Mouse (Mus musculus) forebrain, embryonic 12.5 days (tissue): ENCODE results near the gene 1700001C19Rik. TPM values are rescaled to one million over a fixed set of nuclear protein-coding genes. Genes with fewer than 3 reads are reported as not detected.
"Not testable (repeated sequence)": the region's sequence is repeated elsewhere in the genome, so short reads cannot be mapped to it uniquely, and the experiment has no call there.

Source experiments
- ATAC-seq: fragments of 200-750 bp; cut with Nextera tagmentation; 2 replicates; pipeline ENCODE4 v1.8.0; 2017; ENCODE audit warnings: moderate TSS enrichment; ENCODE audit not compliant: low FRiP score
- H3K27ac ChIP-seq: fragments of 300-500 bp; sonication (generic); 2 replicates; pipeline ENCODE4 v1.5.1; 2016; ENCODE audit warnings: mild to moderate bottlenecking
- H3K27me3 ChIP-seq: fragments of 300-500 bp; sonication (generic); 2 replicates; pipeline ENCODE4 v1.6.1; 2016; ENCODE audit warnings: mild to moderate bottlenecking
- H3K36me3 ChIP-seq: fragments of 300-500 bp; sonication (generic); replicated peaks from 2 replicates; pipeline ENCODE4 v1.6.1; 2016; ENCODE audit warnings: mild to moderate bottlenecking
- H3K4me1 ChIP-seq: fragments of 300-500 bp; sonication (generic); 2 replicates; pipeline ENCODE4 v1.6.1; 2016
- H3K4me2 ChIP-seq: fragments of 300-500 bp; sonication (generic); 2 replicates; pipeline ENCODE4 v1.6.1; 2016; ENCODE audit warnings: mild to moderate bottlenecking, moderate library complexity
- H3K4me3 ChIP-seq: fragments of 300-500 bp; sonication (generic); replicated peaks from 2 replicates; pipeline ENCODE4 v1.5.1; 2016; ENCODE audit warnings: mild to moderate bottlenecking
- H3K9ac ChIP-seq: fragments of 300-500 bp; sonication (generic); 2 replicates; pipeline ENCODE4 v1.6.1; 2016; ENCODE audit warnings: mild to moderate bottlenecking
- H3K9me3 ChIP-seq: fragments of 300-500 bp; sonication (generic); 2 replicates; pipeline ENCODE4 v1.6.1; 2016
- WGBS: fragments of 180-500 bp; shearing (Covaris S2); methylation state at CpG from one replicate; pipeline ENCODE4 v1.1.7; 2016; 5-methylcytosine and 5-hydroxymethylcytosine counted together
- polyA plus RNA-seq: library from polyadenylated mRNA; unstranded; fragments of >200 nt; fragmentation: Nextera tagmentation; extraction: Ambion mirVana; gene quantifications from 2 replicates; pipeline ENCODE4 v1.2.1, GENCODE M21; 2016

1700001C19Rik gene
- polyA plus RNA-seq, 1 experiment from 2014 or later: 0.31 TPM

- Histone ChIP-seq H3K9me3 (no peaks in the 10 kb centered on the region), H3K9ac (no peak overlapping the region), H3K4me1 (peaks cover 17% of the 10 kb centered on the region), H3K4me2 (no peak overlapping the region), H3K27me3 (peaks cover 21% of the 10 kb centered on the region), H3K27ac (no peak overlapping the region), H3K36me3 (no peaks in the 10 kb centered on the region), H3K4me3 (no peak overlapping the region)
- 74% methylated on average over 6 of the region's 6 CpGs for WGBS
- ATAC-seq: no peak
Observed at GRCm38 (mm10) chr17:47444113-47444512, 6.9 kb upstream of the 1700001C19Rik start.

GRCm38 (mm10) chr17:47442271-47442670 lies 5.1 kb upstream of the 1700001C19Rik start:
- Histone ChIP-seq H3K4me1 (peaks cover 17% of the 10 kb centered on the region), H3K4me3 (no peak overlapping the region), H3K36me3 (no peaks in the 10 kb centered on the region), H3K27ac (no peak overlapping the region), H3K9ac (no peak overlapping the region), H3K4me2 (no peak overlapping the region), H3K9me3 (no peaks in the 10 kb centered on the region), H3K27me3 (peaks cover 39% of the 10 kb centered on the region)
- WGBS: 83% methylated on average over 3 of the region's 3 CpGs
- ATAC-seq: no peak

GRCm38 (mm10) chr17:47441296-47442051 lies 4.3 kb upstream of the 1700001C19Rik start:
- 59% methylated on average over 19 of the region's 19 CpGs for WGBS
- H3K4me1 ChIP-seq: peaks cover 25% of the 10 kb centered on the region
- peaks cover 47% of the 10 kb centered on the region for H3K27me3 ChIP-seq

GRCm38 (mm10) chr17:47440359-47440890 lies 3.2 kb upstream of the 1700001C19Rik start:
- ATAC-seq: 0 out of 2 replicates have a peak, but pooled peaks have one; percentile 11
- Histone ChIP-seq H3K27ac (no peak overlapping the region), H3K27me3 (peaks cover 56% of the 10 kb centered on the region), H3K4me2 (no peak overlapping the region), H3K36me3 (no peaks in the 10 kb centered on the region), H3K4me3 (no peak overlapping the region), H3K9me3 (no peaks in the 10 kb centered on the region), H3K9ac (no peak overlapping the region), H3K4me1 (peaks cover 28% of the 10 kb centered on the region)
- WGBS: 5% methylated on average over 9 of the region's 9 CpGs

More at GRCm38 (mm10) chr17:47441296-47442051, 4.3 kb upstream of the 1700001C19Rik start:
- no peak for ATAC-seq
- H3K27ac ChIP-seq: no peak overlapping the region
- no peaks in the 10 kb centered on the region for H3K36me3 ChIP-seq
- no peak overlapping the region for H3K4me2 ChIP-seq
- no peak overlapping the region for H3K9ac ChIP-seq
- H3K4me3 ChIP-seq: no peak overlapping the region
- no peaks in the 10 kb centered on the region for H3K9me3 ChIP-seq

GRCm38 (mm10) chr17:47439396-47440028 lies 2.3 kb upstream of the 1700001C19Rik start:
- H3K9me3 ChIP-seq: no peaks in the 10 kb centered on the region
- peaks cover 28% of the 10 kb centered on the region for H3K4me1 ChIP-seq
- no peak for ATAC-seq
- WGBS: 49% methylated on average over 9 of the region's 9 CpGs
- no peaks in the 10 kb centered on the region for H3K36me3 ChIP-seq
- no peak overlapping the region for H3K4me3 ChIP-seq
- peaks cover 64% of the 10 kb centered on the region for H3K27me3 ChIP-seq
- H3K9ac ChIP-seq: no peak overlapping the region
- no peak overlapping the region for H3K4me2 ChIP-seq
- no peak overlapping the region for H3K27ac ChIP-seq

- Histone ChIP-seq H3K36me3 (no peaks in the 10 kb centered on the region), H3K4me2 (no peak overlapping the region), H3K27ac (no peak overlapping the region), H3K9ac (no peak overlapping the region), H3K4me1 (peaks cover 28% of the 10 kb centered on the region), H3K27me3 (peaks cover 67% of the 10 kb centered on the region), H3K9me3 (no peaks in the 10 kb centered on the region), H3K4me3 (no peak overlapping the region)
- ATAC-seq: no peak
- WGBS: 56% methylated on average over 6 of the region's 6 CpGs
Observed at GRCm38 (mm10) chr17:47438611-47439010, 1.4 kb upstream of the 1700001C19Rik start.

GRCm38 (mm10) chr17:47436156-47436906 lies 845 bp downstream of the 1700001C19Rik start, which contains the start of gene AI661453:
Gene AI661453 (plus strand): TSS chr17:47436615.
- no peak for ATAC-seq
- peaks cover 70% of the 10 kb centered on the region for H3K27me3 ChIP-seq
- no peak within 1 kb of the TSS for H3K27ac ChIP-seq
- peak within 1 kb of the TSS; percentile 34 for H3K4me3 ChIP-seq
- WGBS: 2% methylated on average over 44 of the region's 45 CpGs
- H3K9ac ChIP-seq: peak within 1 kb of the TSS; percentile 9; the same call in 1 of the 2 replicates
- H3K4me1 ChIP-seq: peaks cover 21% of the 10 kb centered on the region
- no peaks in the 10 kb centered on the region for H3K9me3 ChIP-seq
- H3K4me2 ChIP-seq: peak within 1 kb of the TSS; percentile 53
- H3K36me3 ChIP-seq: no peaks in the 10 kb centered on the region

- no peak for ATAC-seq
- 61% methylated on average over 5 of the region's 5 CpGs for WGBS
- Histone ChIP-seq H3K9me3 (no peaks in the 10 kb centered on the region), H3K9ac (no peak overlapping the region), H3K36me3 (no peaks in the 10 kb centered on the region), H3K27me3 (peaks cover 38% of the 10 kb centered on the region), H3K4me2 (no peak overlapping the region), H3K4me3 (no peak overlapping the region), H3K4me1 (peaks cover 10% of the 10 kb centered on the region), H3K27ac (no peak overlapping the region)
Observed at GRCm38 (mm10) chr17:47430815-47431214, 6.4 kb downstream of the 1700001C19Rik start.

- Histone ChIP-seq H3K9ac (no peak overlapping the region), H3K4me3 (no peak overlapping the region; the same call in 1 of the 2 replicates), H3K4me2 (peak overlapping the region; percentile 24), H3K27ac (0 out of 2 replicates have a peak overlapping the region, but pooled peaks have one; percentile 19), H3K9me3 (no peaks in the 10 kb centered on the region), H3K27me3 (peaks cover 28% of the 10 kb centered on the region; the same call in 1 of the 2 replicates), H3K36me3 (no peaks in the 10 kb centered on the region), H3K4me1 (peaks cover 10% of the 10 kb centered on the region)
- 6% methylated on average over 8 of the region's 8 CpGs for whole genome bisulfite sequencing
- peak; percentile 67; the same call in 1 of the 2 replicates for ATAC-seq
Observed at GRCm38 (mm10) chr17:47428831-47429304, 8.3 kb downstream of the 1700001C19Rik start.

GRCm38 (mm10) chr17:47427316-47427715 lies 9.9 kb downstream of the 1700001C19Rik start:
- H3K4me3 ChIP-seq: no peak overlapping the region
- no peak overlapping the region for H3K4me2 ChIP-seq
- no peak for ATAC-seq
- peaks cover 10% of the 10 kb centered on the region for H3K4me1 ChIP-seq
- H3K27ac ChIP-seq: no peak overlapping the region
- no peaks in the 10 kb centered on the region for H3K36me3 ChIP-seq
- H3K9me3 ChIP-seq: no peaks in the 10 kb centered on the region
- H3K27me3 ChIP-seq: peaks cover 22% of the 10 kb centered on the region; the same call in 1 of the 2 replicates
- H3K9ac ChIP-seq: no peak overlapping the region
- WGBS: 67% methylated on average over 6 of the region's 6 CpGs

GRCm38 (mm10) chr17:47424186-47424585 lies 13.0 kb downstream of the 1700001C19Rik start:
- Histone ChIP-seq H3K4me1 (peaks cover 10% of the 10 kb centered on the region), H3K9me3 (no peaks in the 10 kb centered on the region), H3K4me3 (no peak overlapping the region), H3K9ac (no peak overlapping the region), H3K27ac (no peak overlapping the region), H3K36me3 (no peaks in the 10 kb centered on the region), H3K4me2 (no peak overlapping the region), H3K27me3 (0 out of 2 replicates have a peak, but pooled peaks cover 6% of the 10 kb centered on the region)
- no peak for ATAC-seq
- WGBS: 81% methylated on average over 6 of the region's 6 CpGs

- H3K4me2 ChIP-seq, H3K9ac ChIP-seq, H3K9me3 ChIP-seq, H3K4me3 ChIP-seq, H3K27me3 ChIP-seq, ATAC-seq, H3K27ac ChIP-seq, H3K4me1 ChIP-seq, H3K36me3 ChIP-seq: not testable (repeated sequence)
- WGBS: 91% methylated on average over 1 of the region's 1 CpGs
Observed at GRCm38 (mm10) chr17:47422616-47423015, 14.6 kb downstream of the 1700001C19Rik start.
